Comparison of ENCODE assay signal across 7 mouse cellular contexts in the genomic region with DNA sequence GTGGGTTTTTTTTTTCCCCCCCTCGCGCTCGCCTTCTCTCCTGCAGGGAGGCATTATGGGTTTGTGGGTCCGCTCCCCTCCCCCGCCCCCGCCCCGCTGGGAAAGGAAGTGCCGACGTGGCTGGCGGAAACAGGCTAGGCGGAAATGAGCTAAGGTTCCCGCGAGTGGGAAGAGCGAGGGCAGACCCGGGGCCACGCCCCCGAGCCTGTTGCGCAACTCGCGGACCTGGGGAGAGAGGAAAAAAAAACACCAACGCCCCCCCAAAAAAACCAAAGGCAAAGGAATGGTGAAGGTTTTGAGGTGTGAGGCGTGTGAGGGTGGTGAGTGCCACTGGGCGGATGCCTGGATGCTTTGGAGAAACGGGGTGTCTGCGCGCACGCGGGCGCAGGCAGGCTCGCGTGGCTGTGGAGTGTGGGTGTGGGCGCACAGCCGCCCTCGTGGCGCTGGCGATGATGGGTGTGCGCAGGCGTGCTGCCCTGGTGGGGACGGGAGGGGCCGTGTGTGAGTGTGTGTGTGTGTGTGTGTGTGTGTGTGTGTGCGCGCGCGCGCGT. TPM values are rescaled to one million over a fixed set of nuclear protein-coding genes. Genes with fewer than 3 reads are reported as not detected.
DNase-seq lines count a peak whose midpoint lies in the region; ATAC-seq and TF ChIP-seq lines count a peak whose summit lies in the region.

No protein-coding gene starts in this region.

- 0 out of 2 replicates have a peak, but pooled peaks cover 2% of the 10 kb centered on the region for H3K4me1 ChIP-seq in limb, embryonic 12.5 days (replicated peaks)
- H3K4me1 ChIP-seq in midbrain, embryonic 13.5 days (replicated peaks): peaks cover 8% of the 10 kb centered on the region
- H3K4me1 ChIP-seq in spleen, adult 2 months (ENCODE audit: control insufficient read depth, insufficient read depth, insufficient read length): no peaks in the 10 kb centered on the region

- peak overlapping the region; percentile 86 for H3K27ac ChIP-seq in limb, embryonic 12.5 days
- peak overlapping the region; percentile 89 for H3K27ac ChIP-seq in midbrain, embryonic 13.5 days
- H3K27ac ChIP-seq in spleen, adult 2 months (ENCODE audit: insufficient read depth, low read length): peak overlapping the region; percentile 93

- peak overlapping the region; percentile 51 for H3K9ac ChIP-seq in limb, embryonic 12.5 days (replicated peaks)
- peak overlapping the region; percentile 59 for H3K9ac ChIP-seq in midbrain, embryonic 13.5 days (replicated peaks)

- H3K36me3 ChIP-seq in limb, embryonic 12.5 days: peaks cover 6% of the 10 kb centered on the region; the same call in 1 of the 2 replicates
- H3K36me3 ChIP-seq in midbrain, embryonic 13.5 days: no peaks in the 10 kb centered on the region
- H3K36me3 ChIP-seq in spleen, adult 2 months (ENCODE audit: control insufficient read depth, insufficient read depth, low read length): no peaks in the 10 kb centered on the region

- WGBS in limb, embryonic 12.5 days: 27% methylated on average over 44 of the region's 46 CpGs
- 19% methylated on average over 46 of the region's 46 CpGs for WGBS in midbrain, embryonic 13.5 days
- WGBS in spleen, adult 2 months: 38% methylated on average over 46 of the region's 46 CpGs

- H3K4me2 ChIP-seq in limb, embryonic 12.5 days: peak overlapping the region; percentile 51
- H3K4me2 ChIP-seq in midbrain, embryonic 13.5 days (replicated peaks): peak overlapping the region; percentile 53

- peak overlapping the region; percentile 47 for H3K4me3 ChIP-seq in limb, embryonic 12.5 days (replicated peaks)
- peak overlapping the region; percentile 54 for H3K4me3 ChIP-seq in midbrain, embryonic 13.5 days (replicated peaks)
- H3K4me3 ChIP-seq in spleen, adult 2 months (ENCODE audit: extremely low read depth, insufficient read depth, insufficient read length): peak overlapping the region; percentile 75

- peak; percentile 2; the same call in 1 of the 2 replicates for TF ChIP-seq POLR2A in spleen, adult 2 months (IDR thresholded peaks at IDR 0.05; ENCODE audit: low read depth, low read length)

- TF ChIP-seq CTCF in spleen, adult 2 months (IDR thresholded peaks at IDR 0.05; ENCODE audit: extremely low read depth, insufficient read depth, insufficient read length, insufficient replicate concordance): no peak

- ATAC-seq in activated CD4-positive, CD25-positive, alpha-beta regulatory T cell, adult 4 months: peak; percentile 29
- ATAC-seq in inflammation-experienced regulatory T-cells, adult 6 months: peak; percentile 36
- peak; percentile 79 for ATAC-seq in limb, embryonic 12.5 days (ENCODE audit: insufficient number of reproducible peaks, insufficient read depth, low FRiP score, low TSS enrichment, low read depth)
- peak; percentile 74 for ATAC-seq in midbrain, embryonic 13.5 days

- H3K9me3 ChIP-seq in limb, embryonic 12.5 days: no peaks in the 10 kb centered on the region
- no peaks in the 10 kb centered on the region for H3K9me3 ChIP-seq in midbrain, embryonic 13.5 days

- H3K27me3 ChIP-seq in limb, embryonic 12.5 days: peaks cover 2% of the 10 kb centered on the region; the same call in 1 of the 2 replicates
- no peaks in the 10 kb centered on the region for H3K27me3 ChIP-seq in midbrain, embryonic 13.5 days
- H3K27me3 ChIP-seq in spleen, adult 2 months (ENCODE audit: control insufficient read depth, insufficient read depth, low read length): no peaks in the 10 kb centered on the region

- peak; percentile 28 to 63 for DNase-seq in cerebellum, postnatal 4 days (ENCODE audit: low spot score in 2 of 2)
- DNase-seq in gastrocnemius, adult 18-20 months (ENCODE audit: low spot score): peak; percentile 79
- peak in 1 of 2 experiments; percentile 73 for DNase-seq in spleen, adult 2 months (ENCODE audit: low read depth in 1 of 2, low spot score in 2 of 2)

RNA-seq across cellular contexts. Expression of a gene that starts 1.8 kb away (rescaled TPM):
- polyA plus RNA-seq in activated CD4-positive, CD25-positive, alpha-beta regulatory T cell, adult 4 months (2017; shearing (Covaris generic)): 10 to 100 TPM; 77.6 to 86.6 TPM
- total RNA-seq in gastrocnemius, adult 18-20 months (2021): 100 to 1,000 TPM; 140 to 171 TPM
- 10 to 100 TPM; 77.6 to 81.5 (median 78.3) TPM for polyA plus RNA-seq in inflammation-experienced regulatory T-cells, adult 6 months (2017; shearing (Covaris generic))
- polyA plus RNA-seq in limb, embryonic 12.5 days (2016; fragmentation: Nextera tagmentation; extraction: Ambion mirVana): 576 and 582 TPM in 2 replicates
- 563 and 601 TPM in 2 replicates for polyA plus RNA-seq in midbrain, embryonic 13.5 days (2015; fragmentation: Nextera tagmentation; extraction: Ambion mirVana)
- polyA plus RNA-seq in spleen, adult 2 months (2012; rRNA removed): 10.9 and 13.4 TPM in 2 replicates

RNA-seq across cellular contexts. Expression of a gene that starts 33.9 kb away (rescaled TPM):
- not detected for polyA plus RNA-seq in activated CD4-positive, CD25-positive, alpha-beta regulatory T cell, adult 4 months (2017; shearing (Covaris generic))
- 1 to 10 TPM; 2.5 to 3.3 TPM for total RNA-seq in gastrocnemius, adult 18-20 months (2021)
- under 1 TPM in 1 of 3 experiments, not detected in 2; 0.20 TPM for polyA plus RNA-seq in inflammation-experienced regulatory T-cells, adult 6 months (2017; shearing (Covaris generic))
- polyA plus RNA-seq in limb, embryonic 12.5 days (2016; fragmentation: Nextera tagmentation; extraction: Ambion mirVana): 9.9 and 10.2 TPM in 2 replicates
- 18.6 and 20.0 TPM in 2 replicates for polyA plus RNA-seq in midbrain, embryonic 13.5 days (2015; fragmentation: Nextera tagmentation; extraction: Ambion mirVana)
- 0.16 and 0.25 TPM in 2 replicates for polyA plus RNA-seq in spleen, adult 2 months (2012; rRNA removed)

RNA-seq across cellular contexts. Expression of a gene that starts 38.2 kb away (rescaled TPM):
- polyA plus RNA-seq in activated CD4-positive, CD25-positive, alpha-beta regulatory T cell, adult 4 months (2017; shearing (Covaris generic)): not detected
- not detected for total RNA-seq in gastrocnemius, adult 18-20 months (2021)
- not detected for polyA plus RNA-seq in inflammation-experienced regulatory T-cells, adult 6 months (2017; shearing (Covaris generic))
- polyA plus RNA-seq in limb, embryonic 12.5 days (2016; fragmentation: Nextera tagmentation; extraction: Ambion mirVana): 0.18 TPM in 1 of 2 replicates, not detected in the other
- polyA plus RNA-seq in midbrain, embryonic 13.5 days (2015; fragmentation: Nextera tagmentation; extraction: Ambion mirVana): 0.10 TPM in 1 of 2 replicates, not detected in the other
- polyA plus RNA-seq in spleen, adult 2 months (2012; rRNA removed): not detected in 2 replicates

Comparison
In these comparisons a context has a peak if more than half of its experiments do, and no peak if none do; other contexts are left out.
1. ATAC-seq: peak in every context shown above with its lines; median percentile 79 in limb, embryonic 12.5 days; 74 in midbrain, embryonic 13.5 days; 36 in inflammation-experienced regulatory T-cells, adult 6 months; 29 in activated CD4-positive, CD25-positive, alpha-beta regulatory T cell, adult 4 months.